Mouse (Mus musculus) urinary bladder, adult 18-20 months (tissue): ENCODE measurements at regions not wholly inside any gene's neighbourhood (a gene's known extent, or its start where the extent isn't known, plus 50 kb on each side); places are given as distances from the start of the nearest gene placed in this dataset.
"Not testable (repeated sequence)": the region's sequence is repeated elsewhere in the genome, so short reads cannot be mapped to it uniquely, and the experiment has no call there.

Source experiments
- DNase-seq, 2 experiments: peaks; one replicate each; pipeline ENCODE4 v3.0.0; 2022; ENCODE audit warnings: low spot score in 2 of 2, mixed read lengths in 2 of 2

GRCm38 (mm10) chr12:107154668-107155067 lies 333.8 kb upstream of the 3110018I06Rik start:
- no peak for DNase-seq

- DNase-seq = no peak
These were observed 331.5 kb upstream of the 3110018I06Rik start for GRCm38 (mm10) chr12:107156791-107157428.

GRCm38 (mm10) chr12:107159126-107159525 lies 329.3 kb upstream of the 3110018I06Rik start:
- DNase-seq = no peak

GRCm38 (mm10) chr12:107160137-107160536 lies 328.3 kb upstream of the 3110018I06Rik start:
- no peak for DNase-seq

- no peak for DNase-seq
These were observed 327.8 kb upstream of the 3110018I06Rik start for GRCm38 (mm10) chr12:107160628-107161027.

GRCm38 (mm10) chr12:107170926-107171325 lies 317.5 kb upstream of the 3110018I06Rik start:
- no peak for DNase-seq

- DNase-seq = no peak
These were observed 316.8 kb upstream of the 3110018I06Rik start for GRCm38 (mm10) chr12:107171676-107172075.

- no peak for DNase-seq
These were observed 309.8 kb upstream of the 3110018I06Rik start for GRCm38 (mm10) chr12:107178676-107179075.

GRCm38 (mm10) chr12:107180501-107180900 lies 307.9 kb upstream of the 3110018I06Rik start:
- no peak for DNase-seq

- no peak for DNase-seq
These were observed 307.1 kb upstream of the 3110018I06Rik start for GRCm38 (mm10) chr12:107181291-107181690.

GRCm38 (mm10) chr12:107182091-107182655 lies 306.3 kb upstream of the 3110018I06Rik start:
- DNase-seq = no peak

- no peak for DNase-seq
These were observed 305.1 kb upstream of the 3110018I06Rik start for GRCm38 (mm10) chr12:107183283-107183682.

GRCm38 (mm10) chr12:107184426-107184825 lies 304.0 kb upstream of the 3110018I06Rik start:
- no peak for DNase-seq

GRCm38 (mm10) chr12:107186361-107186760 lies 302.1 kb upstream of the 3110018I06Rik start:
- DNase-seq = no peak

- DNase-seq = no peak
These were observed 300.4 kb upstream of the 3110018I06Rik start for GRCm38 (mm10) chr12:107188055-107188454.

GRCm38 (mm10) chr12:107198389-107199018 lies 289.9 kb upstream of the 3110018I06Rik start:
- no peak for DNase-seq

GRCm38 (mm10) chr12:107200903-107201302 lies 287.5 kb upstream of the 3110018I06Rik start:
- no peak for DNase-seq

GRCm38 (mm10) chr12:107208826-107209225 lies 279.6 kb upstream of the 3110018I06Rik start:
- DNase-seq = not testable (repeated sequence)

GRCm38 (mm10) chr12:107212826-107213225 lies 275.6 kb upstream of the 3110018I06Rik start:
- no peak for DNase-seq

GRCm38 (mm10) chr12:107216119-107216518 lies 272.3 kb upstream of the 3110018I06Rik start:
- DNase-seq = no peak

- no peak for DNase-seq
These were observed 267.0 kb upstream of the 3110018I06Rik start for GRCm38 (mm10) chr12:107221276-107221970.

GRCm38 (mm10) chr12:107222106-107222505 lies 266.3 kb upstream of the 3110018I06Rik start:
- DNase-seq = no peak
